Mouse (Mus musculus): ENCODE results near the gene Trim72. TPM values are rescaled to one million over a fixed set of nuclear protein-coding genes. Genes with fewer than 3 reads are reported as not detected.
"Not testable (repeated sequence)": the region's sequence is repeated elsewhere in the genome, so short reads cannot be mapped to it uniquely, and the experiment has no call there.

The Trim72 gene
- polyA plus RNA-seq, 1 experiment from 2014 or later, result not detected

DNA sequence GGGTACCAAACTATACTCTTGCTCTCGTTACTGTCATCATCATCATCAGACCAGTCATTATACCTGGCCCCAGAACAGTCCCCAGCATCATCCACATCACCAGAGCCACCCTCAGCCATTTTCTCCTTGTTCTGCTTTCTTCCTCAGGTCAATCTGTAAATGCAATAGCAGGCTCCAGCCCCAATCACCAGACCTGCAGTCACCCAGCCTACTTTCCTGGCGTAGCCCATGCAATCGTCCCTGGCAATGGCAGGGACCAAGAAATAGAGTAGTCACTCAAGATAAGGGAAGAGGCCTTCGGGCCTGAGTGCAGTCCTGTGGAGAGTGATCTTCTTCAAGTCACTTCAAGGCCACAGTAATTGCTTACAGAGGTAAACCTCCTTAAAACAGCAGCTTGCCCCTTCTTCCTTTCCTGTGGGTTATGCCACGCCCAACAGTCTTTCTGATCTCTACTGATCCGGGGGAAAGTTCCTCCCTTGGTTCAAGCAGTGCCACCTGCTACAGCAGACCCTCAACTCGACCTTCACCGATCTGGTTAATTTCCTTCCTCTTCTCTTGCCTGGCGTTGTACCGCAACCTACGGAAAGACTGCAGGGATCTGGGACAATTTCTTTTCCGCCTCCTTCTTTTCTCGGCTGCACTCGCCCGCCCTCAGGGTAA is 38.5 kb downstream of the Trim72 start:
- not testable (repeated sequence) for H3K4me1 ChIP-seq (ENCODE audit: control insufficient read depth, insufficient read depth, low read length)

GRCm38 (mm10) chr7:128044142-128044785 is 40.5 kb downstream of the Trim72 start:
- ATAC-seq (no peak), DNase-seq (ENCODE audit: low spot score) (no peak)
- WGBS, result 73% methylated on average over 4 of the region's 4 CpGs

More for the DNA sequence above, 38.5 kb downstream of the Trim72 start:
- H3K27me3 ChIP-seq (replicated peaks; ENCODE audit: control insufficient read depth, insufficient read depth, low read length); H3K4me3 ChIP-seq (ENCODE audit: low read depth, low read length); DNase-seq (ENCODE audit: low spot score); ATAC-seq; H3K36me3 ChIP-seq (ENCODE audit: control insufficient read depth, insufficient read depth, low read length); H3K4me2 ChIP-seq (ENCODE audit: low read length); H3K27ac ChIP-seq (ENCODE audit: low read depth, low read length); H3K9me3 ChIP-seq (replicated peaks; ENCODE audit: control insufficient read depth, low read length); H3K9ac ChIP-seq (ENCODE audit: low read length): not testable (repeated sequence)
- 86% methylated on average over 15 of the region's 15 CpGs for WGBS

GRCm38 (mm10) chr7:128045640-128046039 is 41.9 kb downstream of the Trim72 start:
- no peaks in the 10 kb centered on the region for H3K4me1 ChIP-seq (ENCODE audit: control insufficient read depth, insufficient read depth, low read length)
- H3K27me3 ChIP-seq (replicated peaks; ENCODE audit: control insufficient read depth, insufficient read depth, low read length), result no peaks in the 10 kb centered on the region
- H3K9ac ChIP-seq (ENCODE audit: low read length), result no peak overlapping the region
- no peak overlapping the region for H3K27ac ChIP-seq (ENCODE audit: low read depth, low read length)
- DNase-seq (ENCODE audit: low spot score) (no peak), ATAC-seq (no peak)
- no peak overlapping the region for H3K4me2 ChIP-seq (ENCODE audit: low read length)
- no peaks in the 10 kb centered on the region for H3K9me3 ChIP-seq (replicated peaks; ENCODE audit: control insufficient read depth, low read length)
- no peak overlapping the region for H3K4me3 ChIP-seq (ENCODE audit: low read depth, low read length)
- WGBS, result 72% methylated on average over 2 of the region's 2 CpGs
- no peaks in the 10 kb centered on the region for H3K36me3 ChIP-seq (ENCODE audit: control insufficient read depth, insufficient read depth, low read length)

More at GRCm38 (mm10) chr7:128044142-128044785, 40.5 kb downstream of the Trim72 start:
- Histone ChIP-seq H3K9me3 (replicated peaks; ENCODE audit: control insufficient read depth, low read length) (no peaks in the 10 kb centered on the region), H3K4me2 (ENCODE audit: low read length) (no peak overlapping the region), H3K9ac (ENCODE audit: low read length) (no peak overlapping the region), H3K4me3 (ENCODE audit: low read depth, low read length) (no peak overlapping the region), H3K36me3 (ENCODE audit: control insufficient read depth, insufficient read depth, low read length) (no peaks in the 10 kb centered on the region), H3K27me3 (replicated peaks; ENCODE audit: control insufficient read depth, insufficient read depth, low read length) (no peaks in the 10 kb centered on the region), H3K4me1 (ENCODE audit: control insufficient read depth, insufficient read depth, low read length) (no peaks in the 10 kb centered on the region), H3K27ac (ENCODE audit: low read depth, low read length) (no peak overlapping the region)

DNA sequence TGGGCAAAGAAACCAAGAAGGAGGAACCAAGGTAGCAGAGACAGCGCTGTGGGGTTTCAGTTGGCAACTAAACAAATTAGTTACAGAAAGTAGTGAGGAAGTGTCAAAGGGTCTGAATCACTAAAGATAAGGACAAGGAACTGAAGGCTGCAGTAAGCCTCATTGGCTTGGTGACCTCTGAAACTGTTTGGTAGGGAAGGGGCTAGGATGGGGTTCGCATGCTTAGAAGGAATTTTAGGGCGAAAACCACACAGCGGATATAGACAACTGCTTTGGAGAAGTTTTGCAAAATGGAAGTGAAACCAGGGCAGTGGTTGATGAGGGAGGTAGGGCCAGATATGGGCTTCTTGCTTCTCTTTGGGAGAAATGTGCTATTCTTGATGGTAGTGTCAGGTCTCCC is 45.1 kb downstream of the Trim72 start:
- Histone ChIP-seq H3K9me3 (replicated peaks; ENCODE audit: control insufficient read depth, low read length) (no peaks in the 10 kb centered on the region), H3K27ac (ENCODE audit: low read depth, low read length) (no peak overlapping the region), H3K4me2 (ENCODE audit: low read length) (no peak overlapping the region), H3K4me1 (ENCODE audit: control insufficient read depth, insufficient read depth, low read length) (no peaks in the 10 kb centered on the region), H3K27me3 (replicated peaks; ENCODE audit: control insufficient read depth, insufficient read depth, low read length) (no peaks in the 10 kb centered on the region), H3K4me3 (ENCODE audit: low read depth, low read length) (no peak overlapping the region), H3K9ac (ENCODE audit: low read length) (no peak overlapping the region), H3K36me3 (ENCODE audit: control insufficient read depth, insufficient read depth, low read length) (no peaks in the 10 kb centered on the region)
- DNase-seq (ENCODE audit: low spot score) (no peak), ATAC-seq (no peak)
- 96% methylated on average over 4 of the region's 4 CpGs for WGBS

GRCm38 (mm10) chr7:128049254-128049653 is 45.5 kb downstream of the Trim72 start:
- H3K27ac ChIP-seq (ENCODE audit: low read depth, low read length), result no peak overlapping the region
- H3K4me2 ChIP-seq (ENCODE audit: low read length), result no peak overlapping the region
- H3K9ac ChIP-seq (ENCODE audit: low read length), result no peak overlapping the region
- DNase-seq (ENCODE audit: low spot score), result no peak
- WGBS, result 84% methylated on average over 2 of the region's 2 CpGs
- no peak overlapping the region for H3K4me3 ChIP-seq (ENCODE audit: low read depth, low read length)
- ATAC-seq, result no peak
- H3K27me3 ChIP-seq (replicated peaks; ENCODE audit: control insufficient read depth, insufficient read depth, low read length), result no peaks in the 10 kb centered on the region
- no peaks in the 10 kb centered on the region for H3K9me3 ChIP-seq (replicated peaks; ENCODE audit: control insufficient read depth, low read length)
- H3K36me3 ChIP-seq (ENCODE audit: control insufficient read depth, insufficient read depth, low read length), result no peaks in the 10 kb centered on the region
- no peaks in the 10 kb centered on the region for H3K4me1 ChIP-seq (ENCODE audit: control insufficient read depth, insufficient read depth, low read length)

DNA sequence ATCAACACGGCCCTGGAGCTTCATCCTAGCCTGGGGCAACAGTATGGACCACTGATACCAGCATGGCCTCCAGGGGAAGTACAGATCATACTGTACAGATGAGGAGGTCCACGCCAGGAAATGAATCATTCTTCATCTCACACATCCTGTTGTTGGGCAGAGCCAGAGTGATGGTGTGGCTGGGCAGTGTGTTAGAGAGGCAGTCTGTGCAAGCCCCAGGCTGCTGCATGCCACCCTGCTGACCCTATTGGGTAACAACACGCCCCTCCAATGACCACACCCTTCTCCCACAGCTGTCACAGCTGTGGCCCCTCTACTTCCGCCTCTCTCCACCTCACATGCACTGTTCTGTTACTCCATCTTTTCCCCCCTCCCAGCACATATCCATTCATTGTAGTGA is 47.0 kb downstream of the Trim72 start:
- Histone ChIP-seq H3K4me2 (ENCODE audit: low read length) (no peak overlapping the region), H3K36me3 (ENCODE audit: control insufficient read depth, insufficient read depth, low read length) (no peaks in the 10 kb centered on the region), H3K9ac (ENCODE audit: low read length) (no peak overlapping the region), H3K4me3 (ENCODE audit: low read depth, low read length) (no peak overlapping the region), H3K27me3 (replicated peaks; ENCODE audit: control insufficient read depth, insufficient read depth, low read length) (no peaks in the 10 kb centered on the region), H3K4me1 (ENCODE audit: control insufficient read depth, insufficient read depth, low read length) (no peaks in the 10 kb centered on the region), H3K27ac (ENCODE audit: low read depth, low read length) (no peak overlapping the region), H3K9me3 (replicated peaks; ENCODE audit: control insufficient read depth, low read length) (no peaks in the 10 kb centered on the region)
- no peak for DNase-seq (ENCODE audit: low spot score)
- WGBS, result 77% methylated on average over 4 of the region's 4 CpGs
- no peak for ATAC-seq

DNA sequence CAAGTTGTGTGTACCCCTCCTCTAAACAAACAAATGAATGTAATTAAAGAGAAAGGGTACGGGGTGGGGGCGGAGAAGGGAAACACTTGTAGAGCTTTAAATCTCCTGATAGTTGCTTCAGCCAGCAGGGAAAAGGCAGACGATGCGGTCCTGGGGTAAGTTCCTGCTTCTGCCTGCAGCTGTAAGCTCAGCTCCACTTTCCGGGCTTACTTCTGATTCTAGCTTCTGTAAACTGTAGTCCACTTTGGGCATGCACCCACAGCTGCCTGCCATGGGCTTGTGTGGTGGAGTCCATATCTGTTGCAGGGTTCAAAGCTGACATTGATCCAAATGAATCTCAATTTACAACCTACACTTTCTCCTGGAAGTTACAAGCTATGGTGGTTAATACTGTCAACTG is 49.3 kb downstream of the Trim72 start:
- WGBS, result 82% methylated on average over 5 of the region's 5 CpGs

GRCm38 (mm10) chr7:128056917-128057444 is 53.2 kb downstream of the Trim72 start:
- Histone ChIP-seq H3K27me3 (replicated peaks; ENCODE audit: control insufficient read depth, insufficient read depth, low read length) (no peaks in the 10 kb centered on the region), H3K4me2 (ENCODE audit: low read length) (no peak overlapping the region), H3K9ac (ENCODE audit: low read length) (no peak overlapping the region), H3K36me3 (ENCODE audit: control insufficient read depth, insufficient read depth, low read length) (no peaks in the 10 kb centered on the region), H3K4me3 (ENCODE audit: low read depth, low read length) (no peak overlapping the region), H3K27ac (ENCODE audit: low read depth, low read length) (no peak overlapping the region), H3K9me3 (replicated peaks; ENCODE audit: control insufficient read depth, low read length) (no peaks in the 10 kb centered on the region), H3K4me1 (ENCODE audit: control insufficient read depth, insufficient read depth, low read length) (no peaks in the 10 kb centered on the region)
- no peak for ATAC-seq
- no peak for DNase-seq (ENCODE audit: low spot score)
- WGBS, result 66% methylated on average over 3 of the region's 3 CpGs

More for the DNA sequence above, 49.3 kb downstream of the Trim72 start:
- H3K4me2 ChIP-seq (ENCODE audit: low read length), result no peak overlapping the region
- no peaks in the 10 kb centered on the region for H3K9me3 ChIP-seq (replicated peaks; ENCODE audit: control insufficient read depth, low read length)
- no peak overlapping the region for H3K9ac ChIP-seq (ENCODE audit: low read length)
- no peaks in the 10 kb centered on the region for H3K27me3 ChIP-seq (replicated peaks; ENCODE audit: control insufficient read depth, insufficient read depth, low read length)
- DNase-seq (ENCODE audit: low spot score) (no peak), ATAC-seq (no peak)
- no peak overlapping the region for H3K4me3 ChIP-seq (ENCODE audit: low read depth, low read length)
- no peak overlapping the region for H3K27ac ChIP-seq (ENCODE audit: low read depth, low read length)
- no peaks in the 10 kb centered on the region for H3K36me3 ChIP-seq (ENCODE audit: control insufficient read depth, insufficient read depth, low read length)
- H3K4me1 ChIP-seq (ENCODE audit: control insufficient read depth, insufficient read depth, low read length), result no peaks in the 10 kb centered on the region

GRCm38 (mm10) chr7:128057860-128058259 is 54.1 kb downstream of the Trim72 start:
- ATAC-seq, result no peak
- H3K27me3 ChIP-seq (replicated peaks; ENCODE audit: control insufficient read depth, insufficient read depth, low read length), result no peaks in the 10 kb centered on the region
- no peak overlapping the region for H3K9ac ChIP-seq (ENCODE audit: low read length)
- H3K9me3 ChIP-seq (replicated peaks; ENCODE audit: control insufficient read depth, low read length), result no peaks in the 10 kb centered on the region
- H3K4me2 ChIP-seq (ENCODE audit: low read length), result no peak overlapping the region
- no peak overlapping the region for H3K27ac ChIP-seq (ENCODE audit: low read depth, low read length)
- no peaks in the 10 kb centered on the region for H3K36me3 ChIP-seq (ENCODE audit: control insufficient read depth, insufficient read depth, low read length)
- no peaks in the 10 kb centered on the region for H3K4me1 ChIP-seq (ENCODE audit: control insufficient read depth, insufficient read depth, low read length)
- DNase-seq (ENCODE audit: low spot score), result no peak
- WGBS, result 85% methylated on average over 8 of the region's 8 CpGs
- no peak overlapping the region for H3K4me3 ChIP-seq (ENCODE audit: low read depth, low read length)

Measured in forebrain, embryonic 14.5 days (tissue).